Mouse (Mus musculus) MEL (cell line): ENCODE results near the gene Agl. TPM values are rescaled to one million over a fixed set of nuclear protein-coding genes. Genes with fewer than 3 reads are reported as not detected.
A peak's percentile ranks its signal among the peaks of the same experiment; 100 is the strongest.

ENCODE experiments used
- DNase-seq: peaks from one replicate; pipeline ENCODE4 v3.0.0; 2011; ENCODE audit warnings: low read depth, low spot score
- H3K27ac ChIP-seq: 2 replicates; pipeline ENCODE4 v1.5.1; 2012; ENCODE audit warnings: low read depth, mild to moderate bottlenecking, control low read depth, low read length, moderate library complexity; ENCODE audit not compliant: control insufficient read depth
- H3K27me3 ChIP-seq, 2 experiments: fragments of 150-350 bp in 1 of 2; sonication (generic) in 1 of 2; 2 replicates each; pipeline ENCODE4 v1.6.1; 2012; ENCODE audit warnings: low read length in 2 of 2, mild to moderate bottlenecking in 2 of 2, improper control_type of control experiment in 1 of 2, moderate library complexity in 1 of 2; ENCODE audit not compliant: insufficient read depth in 2 of 2, control insufficient read depth in 1 of 2
- H3K36me3 ChIP-seq, 2 experiments: 2 replicates each; pipeline ENCODE4 v1.6.1; 2012 to 2014; ENCODE audit warnings: low read length in 2 of 2, improper control_type of control experiment in 1 of 2, inconsistent platforms in 1 of 2, mild to moderate bottlenecking in 1 of 2; ENCODE audit not compliant: insufficient read depth in 2 of 2, control insufficient read depth in 1 of 2
- H3K4me1 ChIP-seq, 2 experiments: fragments of 150-350 bp in 1 of 2; sonication (generic) in 1 of 2; 2 replicates each; pipeline ENCODE4 v1.6.1; 2012; ENCODE audit warnings: low read length in 2 of 2, improper control_type of control experiment in 1 of 2, mild to moderate bottlenecking in 1 of 2; ENCODE audit not compliant: insufficient read depth in 2 of 2, control insufficient read depth in 1 of 2
- H3K4me3 ChIP-seq, 2 experiments: fragments of 150-350 bp in 1 of 2; sonication (generic) in 1 of 2; 2 replicates each; pipeline ENCODE4 v1.5.1; 2012; ENCODE audit warnings: low read depth in 2 of 2, low read length in 2 of 2, mild to moderate bottlenecking in 2 of 2, moderate library complexity in 2 of 2, control low read depth in 1 of 2, improper control_type of control experiment in 1 of 2; ENCODE audit not compliant: control insufficient read depth in 1 of 2, insufficient read depth in 1 of 2
- H3K79me2 ChIP-seq: 2 replicates; pipeline ENCODE4 v1.6.1; 2012; ENCODE audit warnings: mild to moderate bottlenecking, low read length, moderate library complexity; ENCODE audit not compliant: control insufficient read depth, poor library complexity, insufficient read depth
- H3K9ac ChIP-seq: 2 replicates; pipeline ENCODE4 v1.6.1; 2012; ENCODE audit warnings: low read depth, mild to moderate bottlenecking, control low read depth, low read length, moderate library complexity; ENCODE audit not compliant: control insufficient read depth, poor library complexity, severe bottlenecking
- H3K9me3 ChIP-seq: fragments of 150-350 bp; sonication (generic); replicated peaks from 2 replicates; pipeline ENCODE4 v1.6.1; 2012; ENCODE audit warnings: mild to moderate bottlenecking, low read length, improper control_type of control experiment, moderate library complexity; ENCODE audit not compliant: insufficient read depth
- CHD2 ChIP-seq: IDR thresholded peaks from 2 replicates; pipeline ENCODE4 v1.6.1; 2011; ENCODE audit warnings: low read length, improper control_type of control experiment
- EP300 ChIP-seq, 2 experiments: IDR thresholded peaks; 2 replicates each; pipeline ENCODE4 v1.6.1; 2011; ENCODE audit warnings: improper control_type of control experiment in 2 of 2, low read length in 2 of 2, low read depth in 1 of 2, mild to moderate bottlenecking in 1 of 2
- ETS1 ChIP-seq: IDR thresholded peaks from 2 replicates; pipeline ENCODE4 v1.6.1; 2012; ENCODE audit warnings: low read depth, mild to moderate bottlenecking, inconsistent platforms, low read length, improper control_type of control experiment, moderate library complexity
- GABPA ChIP-seq: IDR thresholded peaks from 2 replicates; pipeline ENCODE4 v1.6.1; 2012; ENCODE audit warnings: low read depth, mild to moderate bottlenecking, inconsistent platforms, low read length, improper control_type of control experiment, moderate library complexity
- GATA1 ChIP-seq: IDR thresholded peaks from 2 replicates; pipeline ENCODE4 v1.6.1; 2011; ENCODE audit warnings: low read depth, low read length, improper control_type of control experiment
- MAFK ChIP-seq: IDR thresholded peaks from 2 replicates; pipeline ENCODE4 v1.6.1; 2011; ENCODE audit warnings: low read depth, mild to moderate bottlenecking, low read length, improper control_type of control experiment, borderline replicate concordance
- MEF2A ChIP-seq: IDR thresholded peaks from 2 replicates; pipeline ENCODE4 v1.6.1; 2014; ENCODE audit warnings: low read depth, mild to moderate bottlenecking, inconsistent platforms, low read length, improper control_type of control experiment; ENCODE audit not compliant: poor library complexity, insufficient replicate concordance, severe bottlenecking; ENCODE audit errors: extremely low read depth
- MYB ChIP-seq: IDR thresholded peaks from 2 replicates; pipeline ENCODE4 v1.6.1; 2011; ENCODE audit warnings: mild to moderate bottlenecking, low read depth, low read length, improper control_type of control experiment
- MYC ChIP-seq: IDR thresholded peaks from 2 replicates; pipeline ENCODE4 v1.6.1; 2011; ENCODE audit warnings: low read depth, mild to moderate bottlenecking, low read length, improper control_type of control experiment, moderate library complexity
- NELFE ChIP-seq: IDR thresholded peaks from 2 replicates; pipeline ENCODE4 v1.6.1; 2011; ENCODE audit warnings: low read depth, low read length, improper control_type of control experiment
- POLR2A ChIP-seq, 2 experiments: IDR thresholded peaks; 2 replicates each; pipeline ENCODE4 v1.6.1; 2011 to 2012; ENCODE audit warnings: low read length in 2 of 2, mild to moderate bottlenecking in 2 of 2, control low read depth in 1 of 2, improper control_type of control experiment in 1 of 2, low read depth in 1 of 2, moderate library complexity in 1 of 2; ENCODE audit not compliant: control insufficient read depth in 1 of 2, insufficient read depth in 1 of 2, poor library complexity in 1 of 2
- SIN3A ChIP-seq: IDR thresholded peaks from 2 replicates; pipeline ENCODE4 v1.6.1; 2012; ENCODE audit warnings: low read length, improper control_type of control experiment, inconsistent platforms
- TAL1 ChIP-seq: IDR thresholded peaks from 2 replicates; pipeline ENCODE4 v1.6.1; 2012; ENCODE audit warnings: mild to moderate bottlenecking, inconsistent platforms, low read length, moderate library complexity, mixed read lengths
- TCF12 ChIP-seq: IDR thresholded peaks from 2 replicates; pipeline ENCODE4 v1.6.1; 2014; ENCODE audit warnings: low read depth, mild to moderate bottlenecking, inconsistent platforms, low read length, improper control_type of control experiment, moderate library complexity
- UBTF ChIP-seq: IDR thresholded peaks from 2 replicates; pipeline ENCODE4 v1.6.1; 2012; ENCODE audit warnings: low read depth, mild to moderate bottlenecking, inconsistent platforms, low read length, improper control_type of control experiment, moderate library complexity, borderline replicate concordance; ENCODE audit not compliant: insufficient read depth
- USF1 ChIP-seq: IDR thresholded peaks from 2 replicates; pipeline ENCODE4 v1.6.1; 2014; ENCODE audit warnings: low read depth, mild to moderate bottlenecking, inconsistent platforms, low read length, improper control_type of control experiment, moderate library complexity
- ZC3H11A ChIP-seq: IDR thresholded peaks from 2 replicates; pipeline ENCODE4 v1.6.1; 2012; ENCODE audit warnings: low read depth, mild to moderate bottlenecking, inconsistent platforms, low read length, improper control_type of control experiment
- ZKSCAN1 ChIP-seq: IDR thresholded peaks from 2 replicates; pipeline ENCODE4 v1.6.1; 2012; ENCODE audit warnings: low read depth, mild to moderate bottlenecking, inconsistent platforms, low read length, improper control_type of control experiment, moderate library complexity
- ZMIZ1 ChIP-seq: IDR thresholded peaks from 2 replicates; pipeline ENCODE4 v1.6.1; 2012; ENCODE audit warnings: low read depth, mild to moderate bottlenecking, inconsistent platforms, low read length, improper control_type of control experiment, moderate library complexity
- ZNF384 ChIP-seq: IDR thresholded peaks from 2 replicates; pipeline ENCODE4 v1.6.1; 2012; ENCODE audit warnings: low read depth, mild to moderate bottlenecking, inconsistent platforms, low read length, improper control_type of control experiment
- polyA plus RNA-seq, 2 experiments: library from polyadenylated mRNA; stranded (reverse) in 1 of 2; unstranded in 1 of 2; fragments of >175 nt in 1 of 2; fragments of >200 nt in 1 of 2; gene quantifications; 2 replicates each; pipeline versions ENCODE4 v1.2.1 to v1.2.4; 2012; ENCODE audit warnings: low replicate concordance in 2 of 2, low read depth in 1 of 2; ENCODE audit not compliant: insufficient read length in 2 of 2, insufficient read depth in 1 of 2, missing spikeins in 1 of 2
- total RNA-seq: library from RNA; depleted of rRNA; stranded (reverse); fragments of 300-350 nt; gene quantifications from 2 replicates; pipeline ENCODE4 v1.2.3, GENCODE M21; 2012

The Agl gene
- total and polyA plus RNA-seq, 3 experiments: 4.6 to 21.1 (median 11.9) TPM

- DNase-seq: peak; percentile 30
- Histone ChIP-seq H3K4me3 (no peak overlapping the region), H3K27ac (no peak overlapping the region), H3K9ac (no peak overlapping the region), H3K36me3 (peaks cover 0 to 7% of the 10 kb centered on the region in 2 experiments; a peak in 2 of 4 replicates), H3K79me2 (no peaks in the 10 kb centered on the region), H3K4me1 (peaks cover 0 to 4% of the 10 kb centered on the region in 2 experiments; a peak in 2 of 4 replicates), H3K9me3 (no peaks in the 10 kb centered on the region), H3K27me3 (no peaks in the 10 kb centered on the region)
- TF ChIP-seq TAL1 (peak; percentile 70), GATA1 (peak; percentile 73), SIN3A (no peak), USF1 (no peak), EP300 (IDR thresholded peaks at IDR 0.05; ENCODE audit: low read depth in 1 of 2, low read length in 2 of 2) (peak; percentile 42 to 44; a peak in 2 of 4 replicates), MYC (no peak), NELFE (no peak), MEF2A (no peak), MYB (no peak), ZC3H11A (no peak), ZMIZ1 (no peak), POLR2A (IDR thresholded peaks at IDR 0.05; ENCODE audit: control insufficient read depth in 1 of 2, insufficient read depth in 1 of 2, low read depth in 1 of 2, low read length in 2 of 2, poor library complexity in 1 of 2) (no peak), UBTF (no peak), MAFK (no peak), TCF12 (peak; percentile 73), ZNF384 (peak; percentile 91), ETS1 (no peak)
Measured at GRCm38 (mm10) chr3:116776961-116777360, 31.0 kb downstream of the Agl start.

- Histone ChIP-seq H3K36me3 (peaks cover 0 to 7% of the 10 kb centered on the region in 2 experiments; a peak in 3 of 4 replicates), H3K79me2 (no peaks in the 10 kb centered on the region), H3K27me3 (no peaks in the 10 kb centered on the region), H3K4me3 (no peak overlapping the region), H3K4me1 (peaks cover 0 to 4% of the 10 kb centered on the region in 2 experiments; a peak in 2 of 4 replicates), H3K27ac (no peak overlapping the region), H3K9me3 (no peaks in the 10 kb centered on the region), H3K9ac (no peak overlapping the region)
- no peak for DNase-seq
- no peak for TF ChIP-seq ZNF384
- TF ChIP-seq ZKSCAN1: no peak
- no peak for TF ChIP-seq CHD2
- TF ChIP-seq GABPA: no peak
Measured at GRCm38 (mm10) chr3:116773836-116774235, 34.1 kb downstream of the Agl start.
